Mouse (Mus musculus) forebrain, embryonic 11.5 days (tissue): Measurements from ENCODE around the gene Dagla. TPM values are rescaled to one million over a fixed set of nuclear protein-coding genes. Genes with fewer than 3 reads are reported as not detected.

Experiments used
- ATAC-seq: fragments of 200-750 bp; cut with Nextera tagmentation; replicated peaks from 2 replicates; pipeline ENCODE4 v1.8.0; 2017; ENCODE audit warnings: moderate TSS enrichment; ENCODE audit not compliant: low FRiP score
- DNase-seq: peaks from one replicate; pipeline ENCODE4 v3.0.0-alpha.2; 2017; ENCODE audit warnings: low spot score
- H3K27ac ChIP-seq: fragments of 300-500 bp; sonication (generic); 2 replicates; pipeline ENCODE4 v1.5.1; 2014; ENCODE audit warnings: low read depth, low read length
- H3K27me3 ChIP-seq: fragments of 300-500 bp; sonication (generic); 2 replicates; pipeline ENCODE4 v1.6.1; 2014; ENCODE audit warnings: mild to moderate bottlenecking, low read length, mixed read lengths; ENCODE audit not compliant: control insufficient read depth, insufficient read depth
- H3K36me3 ChIP-seq: fragments of 300-500 bp; sonication (generic); 2 replicates; pipeline ENCODE4 v1.6.1; 2014; ENCODE audit warnings: mild to moderate bottlenecking, low read length, moderate library complexity, mixed read lengths; ENCODE audit not compliant: control insufficient read depth, insufficient read depth
- H3K4me1 ChIP-seq: fragments of 300-500 bp; sonication (generic); replicated peaks from 2 replicates; pipeline ENCODE4 v1.6.1; 2014; ENCODE audit warnings: low read length, mixed read lengths; ENCODE audit not compliant: control insufficient read depth, insufficient read depth
- H3K4me2 ChIP-seq: fragments of 300-500 bp; sonication (generic); 2 replicates; pipeline ENCODE4 v1.6.1; 2014; ENCODE audit warnings: low read depth, mild to moderate bottlenecking, low read length, moderate library complexity, mixed read lengths; ENCODE audit not compliant: severe bottlenecking
- H3K4me3 ChIP-seq: fragments of 300-500 bp; sonication (generic); 2 replicates; pipeline ENCODE4 v1.5.1; 2014; ENCODE audit warnings: low read depth, low read length
- H3K9ac ChIP-seq: fragments of 300-500 bp; sonication (generic); 2 replicates; pipeline ENCODE4 v1.6.1; 2014; ENCODE audit warnings: low read length
- H3K9me3 ChIP-seq: fragments of 300-500 bp; sonication (generic); 2 replicates; pipeline ENCODE4 v1.6.1; 2016; ENCODE audit warnings: low read length, mixed read lengths; ENCODE audit not compliant: control insufficient read depth
- WGBS: fragments of 180-500 bp; shearing (Covaris S2); extraction: QIAGEN DNeasy Blood & Tissue Kit; methylation state at CpG from one replicate; pipeline ENCODE4 v1.1.7; 2014; 5-methylcytosine and 5-hydroxymethylcytosine counted together
- polyA plus RNA-seq: library from polyadenylated mRNA; unstranded; fragments of >200 nt; fragmentation: Nextera tagmentation; extraction: Ambion mirVana; gene quantifications from 2 replicates; pipeline ENCODE4 v1.2.1, GENCODE M21; 2014

The Dagla gene
- polyA plus RNA-seq, 1 experiment from 2014 or later: 2.5 TPM

DNA sequence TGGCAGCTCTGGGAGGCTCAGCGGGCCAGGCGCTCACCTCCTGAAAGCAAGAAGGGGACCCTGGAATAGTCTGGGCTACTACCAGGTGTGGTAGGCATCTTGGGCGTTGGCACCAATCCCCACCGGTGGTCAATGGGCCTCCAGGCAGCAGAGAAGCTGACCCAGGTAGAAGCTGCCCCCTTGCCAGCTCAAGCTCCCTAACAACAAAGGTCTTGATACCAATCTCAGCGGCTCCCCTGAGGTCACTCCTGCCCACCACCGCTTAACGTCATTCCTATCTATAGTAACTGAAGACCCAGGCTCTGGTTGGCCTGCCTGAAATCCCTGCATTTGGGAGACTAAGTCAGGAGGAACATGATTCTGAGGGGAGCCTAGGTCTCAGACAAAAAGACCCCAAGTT is 33.1 kb downstream of the Dagla start:
- ATAC-seq: no peak
- Histone ChIP-seq H3K9ac (no peak overlapping the region), H3K4me1 (peaks cover 7% of the 10 kb centered on the region; the same call in 1 of the 2 replicates), H3K36me3 (no peaks in the 10 kb centered on the region), H3K27me3 (peaks cover 3% of the 10 kb centered on the region; the same call in 1 of the 2 replicates), H3K4me3 (no peak overlapping the region), H3K4me2 (no peak overlapping the region), H3K27ac (no peak overlapping the region), H3K9me3 (no peaks in the 10 kb centered on the region)
- 93% methylated on average over 7 of the region's 7 CpGs for WGBS
- DNase-seq: no peak

DNA sequence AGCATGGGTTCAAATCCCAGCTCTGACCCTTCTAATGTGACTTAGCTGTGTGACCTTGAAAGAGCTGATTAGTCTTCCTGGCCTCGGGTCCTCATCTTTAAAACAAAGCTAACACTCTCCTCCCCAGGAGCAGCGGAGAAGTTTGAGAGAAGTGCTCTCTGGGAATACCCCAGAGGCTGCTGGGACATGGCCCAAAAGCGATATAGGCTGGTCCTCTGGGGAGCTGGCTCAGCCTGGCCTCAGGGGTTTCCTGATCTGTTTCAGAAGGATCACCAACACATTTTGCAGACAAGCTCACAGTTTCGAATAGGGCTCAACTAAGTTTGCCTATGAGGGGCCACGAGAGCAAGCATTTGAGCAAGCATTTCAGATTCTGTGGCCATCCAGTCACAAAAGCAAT is 34.3 kb downstream of the Dagla start:
- Histone ChIP-seq H3K4me2 (no peak overlapping the region), H3K9me3 (no peaks in the 10 kb centered on the region), H3K36me3 (no peaks in the 10 kb centered on the region), H3K27me3 (no peaks in the 10 kb centered on the region), H3K4me1 (peaks cover 5% of the 10 kb centered on the region; the same call in 1 of the 2 replicates), H3K4me3 (no peak overlapping the region), H3K9ac (no peak overlapping the region), H3K27ac (no peak overlapping the region)
- 84% methylated on average over 5 of the region's 5 CpGs for WGBS
- ATAC-seq: no peak
- DNase-seq: no peak

DNA sequence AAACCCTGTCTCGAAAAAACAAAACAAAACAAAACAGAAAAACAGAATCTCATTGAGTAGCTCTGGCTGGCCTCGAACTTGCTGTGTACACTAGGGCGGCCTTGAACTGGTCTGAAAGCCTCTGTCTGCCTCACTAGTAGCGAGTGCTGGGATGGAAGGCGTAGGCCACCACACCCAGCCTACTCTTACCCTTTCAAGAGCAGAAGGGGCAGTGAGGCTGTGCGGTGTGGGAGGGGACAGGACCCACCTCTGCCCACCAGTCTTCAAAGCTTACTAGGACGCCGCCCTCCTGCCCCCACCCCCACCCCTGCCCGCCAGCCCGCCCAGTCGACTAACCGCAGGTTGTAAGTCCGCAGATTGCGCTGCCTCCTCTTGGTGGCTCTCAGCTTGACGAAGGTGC is 35.8 kb downstream of the Dagla start:
- Histone ChIP-seq H3K9me3 (no peaks in the 10 kb centered on the region), H3K4me1 (no peaks in the 10 kb centered on the region; the same call in 1 of the 2 replicates), H3K9ac (no peak overlapping the region), H3K36me3 (no peaks in the 10 kb centered on the region), H3K27me3 (no peaks in the 10 kb centered on the region), H3K4me3 (no peak overlapping the region), H3K4me2 (no peak overlapping the region), H3K27ac (no peak overlapping the region)
- 85% methylated on average over 15 of the region's 15 CpGs for WGBS
- ATAC-seq: no peak
- DNase-seq: no peak

DNA sequence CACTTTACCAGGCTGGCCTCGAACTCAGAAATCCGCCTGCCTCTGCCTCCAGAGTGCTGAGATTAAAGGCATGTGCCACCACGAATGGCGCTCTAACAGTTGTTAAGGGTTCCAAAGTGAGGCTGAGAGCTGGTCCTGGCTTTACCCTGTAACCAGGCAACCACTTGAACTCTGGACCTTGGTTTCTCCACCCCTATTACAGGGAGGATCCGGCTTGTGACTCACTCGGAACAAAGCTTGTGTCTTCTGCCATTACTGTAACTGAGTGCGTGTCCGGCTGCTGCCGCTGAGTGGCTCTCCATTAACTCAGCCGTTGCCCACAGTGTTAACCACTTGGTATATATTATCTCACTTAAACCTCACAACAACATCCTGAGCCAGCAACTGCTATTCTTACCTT is 36.7 kb downstream of the Dagla start:
- ATAC-seq: no peak
- no peak for DNase-seq
- Histone ChIP-seq H3K4me2 (no peak overlapping the region), H3K4me3 (no peak overlapping the region), H3K4me1 (no peaks in the 10 kb centered on the region; the same call in 1 of the 2 replicates), H3K9ac (no peak overlapping the region), H3K36me3 (no peaks in the 10 kb centered on the region), H3K27ac (no peak overlapping the region), H3K9me3 (no peaks in the 10 kb centered on the region), H3K27me3 (no peaks in the 10 kb centered on the region)
- WGBS: 92% methylated on average over 10 of the region's 10 CpGs

DNA sequence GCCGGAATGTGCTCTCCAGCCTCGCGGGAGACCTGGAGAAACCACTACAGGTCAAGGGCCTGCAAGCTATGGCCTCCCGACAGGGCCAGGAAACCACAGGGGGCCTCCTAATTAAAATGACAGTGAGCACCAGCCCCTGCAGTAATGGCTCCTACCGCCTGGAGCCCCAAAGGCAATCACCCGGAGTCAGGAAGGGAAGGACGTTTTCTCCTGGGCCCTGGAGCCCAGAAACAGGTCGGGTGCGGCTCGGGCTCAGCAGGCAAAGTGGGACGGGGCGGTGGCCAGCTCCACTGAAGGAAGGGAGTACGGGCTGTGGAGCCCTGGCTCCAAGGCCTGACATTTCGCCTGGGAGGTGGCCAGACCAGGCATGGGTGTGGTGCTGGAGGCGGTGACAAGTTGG is 37.6 kb downstream of the Dagla start:
- H3K27ac ChIP-seq: no peak overlapping the region
- no peaks in the 10 kb centered on the region for H3K36me3 ChIP-seq
- DNase-seq (no peak), ATAC-seq (peak; percentile 35; the same call in 1 of the 2 replicates)
- H3K4me2 ChIP-seq: no peak overlapping the region
- H3K27me3 ChIP-seq: no peaks in the 10 kb centered on the region
- H3K4me1 ChIP-seq: no peaks in the 10 kb centered on the region; the same call in 1 of the 2 replicates
- no peak overlapping the region for H3K4me3 ChIP-seq
- H3K9me3 ChIP-seq: no peaks in the 10 kb centered on the region
- WGBS: 14% methylated on average over 15 of the region's 15 CpGs
- H3K9ac ChIP-seq: no peak overlapping the region

DNA sequence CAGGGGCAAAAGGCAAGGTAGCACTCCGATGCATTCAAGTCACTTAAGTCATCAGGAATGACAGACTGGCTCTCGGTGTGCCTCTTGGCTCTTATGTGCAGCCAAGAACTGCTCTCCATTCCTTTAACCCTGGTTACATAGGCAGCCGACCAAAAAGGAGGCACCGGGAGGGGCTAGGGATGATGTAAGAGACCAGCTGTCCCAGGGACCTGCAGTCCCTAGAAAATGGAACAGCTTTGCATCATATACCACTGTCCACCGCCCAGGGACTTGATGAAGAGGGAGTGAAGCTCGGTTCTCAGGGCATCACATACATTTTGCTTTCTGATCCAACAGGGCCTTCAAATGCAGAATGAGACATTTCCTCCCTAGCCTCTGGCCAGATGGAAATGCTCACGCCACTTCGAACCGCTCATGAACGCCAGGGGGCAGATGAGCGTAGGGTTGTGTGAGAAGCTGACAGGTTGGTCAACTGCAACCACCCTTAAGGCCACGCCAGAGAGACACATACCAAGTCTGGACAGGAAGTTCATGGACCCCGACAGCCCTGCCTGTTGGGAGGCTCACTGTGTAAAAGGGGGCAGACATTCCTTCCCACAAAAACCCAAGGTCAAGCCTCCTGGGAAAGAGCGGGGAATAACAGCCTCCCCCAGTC is 38.4 kb downstream of the Dagla start:
- no peaks in the 10 kb centered on the region for H3K9me3 ChIP-seq
- H3K4me1 ChIP-seq: no peaks in the 10 kb centered on the region; the same call in 1 of the 2 replicates
- 0 out of 2 replicates have a peak, but pooled peaks have one; percentile 55 for ATAC-seq
- no peak overlapping the region for H3K4me2 ChIP-seq
- WGBS: 26% methylated on average over 14 of the region's 14 CpGs
- H3K36me3 ChIP-seq: no peaks in the 10 kb centered on the region
- H3K4me3 ChIP-seq: no peak overlapping the region
- no peaks in the 10 kb centered on the region for H3K27me3 ChIP-seq
- H3K9ac ChIP-seq: no peak overlapping the region
- DNase-seq: peak; percentile 82
- H3K27ac ChIP-seq: no peak overlapping the region

DNA sequence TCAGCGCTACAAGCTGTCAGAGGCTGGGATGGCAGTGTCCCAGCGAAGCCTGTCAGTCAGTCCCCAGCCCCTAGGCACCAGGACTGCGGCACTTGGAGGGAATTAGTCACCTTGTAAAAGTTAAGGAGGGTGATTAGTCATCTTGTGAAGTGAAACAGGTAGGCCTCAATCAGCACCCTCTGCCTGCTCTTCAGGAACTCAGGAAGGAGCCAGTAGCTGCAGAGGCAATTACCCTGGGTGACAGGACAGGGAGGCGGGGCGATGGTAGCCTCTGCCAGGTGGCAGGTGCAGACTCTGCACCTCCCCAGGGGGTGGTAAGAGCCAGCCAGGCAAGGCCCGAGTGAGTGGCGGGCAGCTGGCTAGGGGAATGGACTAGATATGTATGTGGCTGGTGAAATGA is 43.3 kb downstream of the Dagla start:
- DNase-seq (no peak), ATAC-seq (no peak)
- Histone ChIP-seq H3K27me3 (no peaks in the 10 kb centered on the region), H3K4me2 (no peak overlapping the region), H3K9ac (no peak overlapping the region), H3K4me1 (no peaks in the 10 kb centered on the region), H3K27ac (no peak overlapping the region), H3K9me3 (no peaks in the 10 kb centered on the region), H3K36me3 (no peaks in the 10 kb centered on the region), H3K4me3 (no peak overlapping the region)
- 75% methylated on average over 7 of the region's 7 CpGs for WGBS

DNA sequence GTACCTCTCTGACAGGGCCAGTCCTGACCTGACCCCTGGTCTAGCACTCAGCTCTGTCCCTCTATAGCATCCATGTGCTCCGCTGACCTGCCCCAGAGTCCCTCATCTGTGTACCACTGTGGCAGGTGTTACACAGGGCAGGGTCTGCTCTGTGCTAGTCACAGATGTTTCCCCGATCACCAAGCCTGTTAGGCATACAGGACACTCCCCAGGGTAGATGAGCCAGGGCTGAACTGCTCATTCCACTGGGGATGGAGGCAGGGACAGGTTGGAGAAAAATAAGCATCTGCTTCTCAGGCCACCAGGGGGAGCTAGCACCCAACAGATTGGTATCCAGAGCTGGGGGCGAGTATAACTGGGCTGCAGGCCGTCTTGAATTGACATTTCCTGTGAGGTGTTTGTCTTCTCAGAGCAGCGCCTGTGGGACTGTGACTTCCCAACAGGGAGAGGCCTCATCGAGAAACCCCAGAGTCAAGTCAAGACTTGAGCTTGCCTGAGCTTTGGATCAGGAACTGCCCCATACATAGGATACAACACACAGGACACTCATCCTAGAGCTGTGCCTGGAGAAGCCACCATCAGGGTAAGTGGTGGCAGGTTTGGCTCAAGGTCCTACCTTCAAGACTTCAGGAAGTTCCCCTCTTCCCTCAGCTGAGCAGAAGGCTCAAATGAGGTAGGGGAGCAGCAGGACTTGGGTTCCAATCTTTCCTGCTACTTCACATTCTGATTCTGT is 46.2 kb downstream of the Dagla start:
- H3K27me3 ChIP-seq: no peaks in the 10 kb centered on the region
- peak; percentile 89 for DNase-seq
- H3K4me2 ChIP-seq: no peak overlapping the region
- ATAC-seq: peak; percentile 68
- H3K36me3 ChIP-seq: no peaks in the 10 kb centered on the region
- no peaks in the 10 kb centered on the region for H3K4me1 ChIP-seq
- no peak overlapping the region for H3K9ac ChIP-seq
- H3K9me3 ChIP-seq: no peaks in the 10 kb centered on the region
- 22% methylated on average over 6 of the region's 6 CpGs for WGBS
- H3K27ac ChIP-seq: no peak overlapping the region
- H3K4me3 ChIP-seq: no peak overlapping the region
